Mouse (Mus musculus) heart, adult 18-20 months (tissue): ENCODE results near the gene Tubg2. TPM values are rescaled to one million over a fixed set of nuclear protein-coding genes. Genes with fewer than 3 reads are reported as not detected.

Experiments used
- DNase-seq, 2 experiments: peaks; one replicate each; pipeline ENCODE4 v3.0.0; 2021 to 2022; ENCODE audit warnings: mixed read lengths in 1 of 2
- total RNA-seq, 2 experiments: library from RNA; stranded (reverse); gene quantifications; 2 replicates each; pipeline ENCODE4 v1.2.3; 2021

Gene Tubg2
- total RNA-seq, 2 experiments from 2014 or later = 2.3 to 3.7 TPM

DNA sequence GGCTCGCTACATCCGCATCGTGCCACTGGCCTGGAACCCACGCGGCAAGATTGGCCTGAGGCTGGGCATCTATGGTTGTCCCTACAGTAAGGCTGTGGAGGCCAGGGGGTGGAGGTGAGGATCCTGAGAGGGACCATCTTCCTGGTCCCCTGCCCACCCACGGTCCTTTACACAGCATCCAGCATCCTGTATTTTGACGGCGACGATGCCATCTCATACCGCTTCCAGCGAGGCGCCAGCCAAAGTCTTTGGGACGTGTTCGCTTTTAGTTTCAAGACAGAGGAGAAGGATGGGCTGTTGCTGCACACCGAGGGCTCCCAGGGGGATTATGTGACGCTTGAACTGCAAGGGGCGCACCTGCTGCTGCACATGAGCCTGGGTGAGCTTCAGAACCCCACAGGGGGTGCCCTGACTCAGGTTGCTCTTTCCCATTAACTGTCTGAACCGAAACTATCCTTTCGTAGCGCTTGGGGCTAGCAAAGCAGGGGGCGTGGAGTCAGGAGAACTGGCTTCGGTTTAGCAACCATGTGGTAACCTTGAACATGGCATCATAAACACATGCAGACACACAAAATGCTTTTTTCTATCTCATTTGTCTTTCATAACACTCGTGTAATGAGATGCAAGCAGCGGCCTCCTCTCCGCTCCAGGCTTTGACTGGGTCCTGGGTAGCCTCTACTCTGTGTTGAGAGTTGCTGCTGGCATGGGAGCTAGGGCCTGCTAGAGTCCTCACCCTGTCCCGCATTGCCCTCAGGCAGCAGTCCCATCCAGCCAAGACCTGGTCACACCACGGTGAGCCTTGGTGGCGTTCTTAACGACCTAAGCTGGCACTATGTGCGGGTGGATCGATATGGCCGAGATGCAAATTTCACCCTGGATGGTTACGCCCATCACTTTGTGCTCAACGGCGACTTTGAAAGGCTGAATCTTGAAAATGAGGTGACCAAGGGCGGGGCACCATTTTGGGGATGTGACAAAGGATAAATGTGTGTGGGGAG lies 22.7 kb downstream of the Tubg2 start:
- no peak for DNase-seq

DNA sequence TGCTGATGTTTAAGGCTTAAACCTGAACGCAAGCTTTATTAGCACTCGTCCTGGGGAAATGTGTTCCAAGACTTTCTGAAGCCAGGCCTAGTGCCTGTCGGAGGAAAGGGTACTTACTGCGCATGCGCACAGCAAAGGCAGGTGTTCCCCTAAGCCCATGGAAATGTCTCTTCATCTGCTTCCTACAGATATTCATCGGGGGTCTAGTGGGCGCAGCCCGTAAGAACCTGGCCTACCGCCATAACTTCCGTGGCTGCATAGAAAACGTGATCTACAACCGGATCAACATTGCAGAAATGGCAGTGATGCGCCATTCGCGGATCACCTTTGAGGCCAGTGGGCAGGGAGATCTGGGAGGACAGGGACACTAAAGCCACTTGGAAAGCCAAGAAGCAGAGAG lies 23.6 kb downstream of the Tubg2 start:
- DNase-seq = no peak

GRCm38 (mm10) chr11:101180261-101180660 lies 24.6 kb downstream of the Tubg2 start:
- DNase-seq = no peak

DNA sequence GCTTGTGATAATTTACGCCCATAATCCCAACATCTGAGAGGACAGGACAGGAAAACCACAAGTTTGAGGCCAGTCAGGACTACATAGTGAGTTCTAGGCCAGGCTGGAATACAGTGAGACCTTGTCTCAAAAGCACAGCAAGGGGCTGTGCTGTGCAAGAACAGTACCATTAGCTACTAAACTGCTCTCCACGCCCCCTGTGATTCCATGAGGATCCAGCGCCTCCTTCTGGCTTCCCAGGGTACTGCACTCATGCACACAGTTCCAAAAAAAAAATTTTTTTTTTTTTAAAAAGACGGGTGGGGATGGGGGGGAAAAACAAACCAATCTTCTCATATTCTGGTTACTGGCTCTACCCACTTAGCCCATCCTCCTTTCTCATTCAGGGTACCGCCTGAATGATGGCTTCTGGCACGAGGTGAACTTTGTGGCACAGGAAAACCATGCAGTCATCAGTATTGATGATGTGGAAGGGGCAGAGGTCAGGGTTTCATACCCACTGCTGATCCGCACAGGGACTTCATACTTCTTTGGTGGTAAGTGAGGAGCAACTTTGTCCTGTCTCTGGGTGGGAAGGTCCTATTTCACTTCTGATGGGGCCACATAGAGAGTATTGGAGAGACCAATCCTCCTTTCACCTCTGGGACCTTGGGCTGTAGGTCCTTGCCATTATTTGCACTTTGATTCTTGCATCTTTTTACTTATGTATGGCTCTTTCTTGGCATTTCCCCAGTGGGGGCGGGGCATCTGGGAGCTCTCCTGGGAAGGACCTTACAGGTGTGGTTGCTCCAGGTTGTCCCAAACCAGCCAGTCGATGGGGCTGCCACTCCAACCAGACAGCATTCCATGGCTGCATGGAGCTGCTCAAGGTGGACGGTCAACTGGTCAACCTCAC lies 25.4 kb downstream of the Tubg2 start:
- DNase-seq = peak; percentile 64 to 91

- no peak for DNase-seq
Measured at GRCm38 (mm10) chr11:101181961-101182360, 26.3 kb downstream of the Tubg2 start.

GRCm38 (mm10) chr11:101182771-101183517 lies 27.2 kb downstream of the Tubg2 start:
- peak in 1 of 2 experiments; percentile 46 for DNase-seq

GRCm38 (mm10) chr11:101184984-101185383 lies 29.3 kb downstream of the Tubg2 start:
- no peak for DNase-seq

GRCm38 (mm10) chr11:101185441-101185840 lies 29.7 kb downstream of the Tubg2 start:
- DNase-seq = no peak

DNA sequence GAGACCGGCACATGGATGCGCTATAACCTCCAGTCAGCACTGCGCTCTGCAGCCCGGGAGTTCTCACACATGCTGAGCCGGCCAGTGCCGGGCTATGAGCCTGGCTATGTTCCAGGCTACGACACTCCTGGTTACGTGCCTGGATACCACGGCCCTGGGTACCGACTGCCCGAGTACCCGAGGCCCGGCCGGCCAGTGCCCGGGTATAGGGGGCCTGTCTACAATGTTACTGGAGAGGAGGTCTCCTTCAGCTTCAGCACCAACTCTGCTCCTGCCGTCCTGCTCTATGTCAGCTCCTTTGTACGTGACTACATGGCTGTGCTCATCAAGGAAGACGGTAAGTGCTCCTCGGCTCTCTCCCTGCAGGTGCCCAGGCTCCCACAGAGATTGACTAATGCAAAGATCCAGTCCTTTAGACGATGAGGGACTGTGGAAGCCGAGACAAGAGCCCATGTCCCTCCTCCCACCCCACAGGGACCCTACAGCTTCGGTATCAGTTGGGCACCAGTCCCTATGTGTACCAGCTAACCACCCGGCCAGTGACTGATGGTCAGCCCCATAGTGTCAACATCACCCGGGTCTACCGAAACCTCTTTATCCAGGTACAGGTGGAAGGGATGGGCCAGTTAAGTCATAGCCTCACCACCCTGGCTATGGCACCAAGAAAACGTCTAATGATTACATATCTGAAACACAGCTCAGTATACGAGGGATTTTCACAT lies 31.0 kb downstream of the Tubg2 start:
- no peak for DNase-seq

GRCm38 (mm10) chr11:101187541-101187940 lies 31.8 kb downstream of the Tubg2 start:
- DNase-seq = no peak

GRCm38 (mm10) chr11:101188166-101188805 lies 32.6 kb downstream of the Tubg2 start:
- no peak for DNase-seq

GRCm38 (mm10) chr11:101189495-101190180 lies 33.9 kb downstream of the Tubg2 start:
- peak; percentile 74 to 88 for DNase-seq

- DNase-seq = no peak
Measured at GRCm38 (mm10) chr11:101190181-101190912, 34.6 kb downstream of the Tubg2 start.

DNA sequence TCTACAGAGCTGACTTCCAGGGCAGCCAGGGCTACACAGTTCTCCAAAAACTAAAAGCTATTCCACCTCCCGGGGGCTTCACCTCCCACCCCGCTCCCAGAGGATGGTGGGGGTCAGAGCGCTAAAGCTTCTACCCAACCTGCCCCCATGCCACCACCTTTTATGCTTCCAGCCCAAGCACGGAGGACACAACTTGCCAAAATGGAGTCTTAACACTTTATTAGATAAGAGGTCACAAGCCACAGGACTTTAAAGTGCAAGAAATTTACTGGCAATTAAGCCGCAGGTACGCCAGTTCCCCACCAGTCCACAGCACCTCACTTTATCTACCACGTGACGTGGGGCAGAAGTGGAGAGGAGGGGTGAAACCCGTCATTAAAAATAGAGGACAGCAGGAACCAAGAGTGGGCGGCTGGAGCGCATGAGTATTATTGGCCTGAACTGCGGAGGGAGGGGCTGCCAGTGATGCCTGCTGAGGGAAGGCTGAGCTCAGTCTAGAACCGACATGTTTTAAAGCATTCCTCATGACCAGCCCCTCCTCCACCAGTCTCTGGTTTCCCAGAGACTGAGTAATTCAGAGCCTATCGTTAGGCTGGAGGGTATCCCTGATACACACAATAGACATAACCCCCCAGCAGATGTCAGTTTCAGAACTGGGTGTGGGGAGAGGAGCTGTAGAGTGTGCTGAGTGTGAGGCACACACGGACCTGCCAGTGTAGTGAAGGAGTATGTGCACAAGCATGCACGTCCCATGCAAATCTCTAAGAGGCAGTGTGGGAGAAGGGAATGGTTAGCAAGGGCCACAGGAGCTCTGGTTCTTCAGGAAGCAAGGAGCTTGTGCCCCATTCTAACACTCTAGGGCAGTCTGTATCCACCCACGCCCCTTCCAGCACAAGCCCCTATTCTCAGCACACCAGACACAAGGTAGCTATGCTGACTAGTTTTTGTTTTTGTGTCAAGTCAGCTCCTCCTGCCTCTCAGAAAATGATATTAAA lies 35.5 kb downstream of the Tubg2 start:
- DNase-seq = peak in 1 of 2 experiments; percentile 37

GRCm38 (mm10) chr11:101191919-101192470 lies 36.3 kb downstream of the Tubg2 start:
- no peak for DNase-seq

DNA sequence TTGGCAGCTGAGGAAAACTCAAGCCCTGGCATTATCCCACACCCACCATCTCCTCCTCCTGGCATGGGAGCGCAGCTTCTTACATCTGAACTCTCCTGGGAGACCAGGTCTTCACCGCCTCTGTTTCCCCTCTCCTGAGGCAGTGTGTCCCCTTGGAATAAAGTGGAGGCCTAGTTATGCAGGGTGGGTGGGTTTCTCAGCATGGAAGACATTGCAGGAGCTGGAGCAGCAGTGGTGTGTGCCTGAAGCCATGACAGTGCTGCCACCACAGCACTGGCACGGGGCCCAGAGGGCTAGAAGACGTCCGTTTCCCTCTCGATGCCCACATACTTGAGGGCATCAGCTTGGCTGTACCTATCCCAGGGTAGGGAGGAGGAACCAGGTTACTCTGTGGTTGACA lies 36.9 kb downstream of the Tubg2 start:
- no peak for DNase-seq

GRCm38 (mm10) chr11:101193076-101193475 lies 37.4 kb downstream of the Tubg2 start:
- DNase-seq = no peak

DNA sequence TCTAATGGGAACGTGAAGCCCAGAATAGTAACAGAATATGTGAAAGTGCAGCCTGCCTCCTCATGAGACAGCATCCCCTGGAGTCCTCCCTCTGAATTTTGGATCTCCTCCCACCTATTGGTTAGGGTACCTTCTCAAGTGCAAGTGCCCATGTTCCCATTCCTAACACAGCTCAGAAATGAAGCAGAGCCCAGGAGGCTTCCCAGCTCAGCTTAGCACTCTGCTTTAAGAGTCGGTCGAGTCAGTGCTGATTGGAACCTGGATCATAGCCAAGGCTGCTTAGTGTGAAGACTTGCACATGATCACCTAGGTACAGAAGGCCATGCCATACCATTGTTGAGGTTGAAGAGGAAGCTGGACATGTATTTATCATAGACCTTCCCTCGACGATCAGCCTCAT lies 38.4 kb downstream of the Tubg2 start:
- no peak for DNase-seq
